Mouse (Mus musculus) CD4-positive, CD25-positive, alpha-beta regulatory T cell, adult 2 months (primary cell): ENCODE measurements around the gene Tbccd1.
"Not testable (repeated sequence)": the region's sequence is repeated elsewhere in the genome, so short reads cannot be mapped to it uniquely, and the experiment has no call there.

Experiments
- DNase-seq: peaks from one replicate; pipeline ENCODE4 v3.0.0-alpha.2; 2012; ENCODE audit warnings: low read depth, low spot score

Tbccd1 gene

GRCm38 (mm10) chr16:22782686-22783085 is 74.8 kb downstream of the Tbccd1 start:
- DNase-seq = no peak

GRCm38 (mm10) chr16:22779228-22779835 is 78.1 kb downstream of the Tbccd1 start:
- DNase-seq = no peak

GRCm38 (mm10) chr16:22778296-22778695 is 79.2 kb downstream of the Tbccd1 start:
- DNase-seq = not testable (repeated sequence)

- DNase-seq = no peak
Observed at GRCm38 (mm10) chr16:22775471-22775985, 81.9 kb downstream of the Tbccd1 start.

- no peak for DNase-seq
Observed at GRCm38 (mm10) chr16:22768661-22769060, 88.8 kb downstream of the Tbccd1 start.

- DNase-seq = no peak
Observed at GRCm38 (mm10) chr16:22767405-22767804, 90.1 kb downstream of the Tbccd1 start.

GRCm38 (mm10) chr16:22766738-22767211 is 90.7 kb downstream of the Tbccd1 start:
- no peak for DNase-seq

GRCm38 (mm10) chr16:22765531-22765930 is 91.9 kb downstream of the Tbccd1 start:
- DNase-seq = no peak
